Mouse (Mus musculus): ENCODE measurements around the gene Kcnj6. TPM values are rescaled to one million over a fixed set of nuclear protein-coding genes. Genes with fewer than 3 reads are reported as not detected.

Kcnj6 gene
- 4.8 and 7.4 TPM in 2 replicates for polyA plus RNA-seq (2014; fragmentation: Nextera tagmentation; extraction: Ambion mirVana)

GRCm38 (mm10) chr16:94997340-94997849 is at the start of gene Kcnj6:
Kcnj6 (minus strand) TSS chr16:94997701.
- Histone ChIP-seq H3K9me3 (ENCODE audit: control insufficient read depth, low read length) (no peaks in the 10 kb centered on the region), H3K4me1 (ENCODE audit: control insufficient read depth, insufficient read depth, low read length) (peaks cover 3% of the 10 kb centered on the region; the same call in 1 of the 2 replicates), H3K36me3 (ENCODE audit: control insufficient read depth, insufficient read depth, low read length) (no peaks in the 10 kb centered on the region), H3K9ac (replicated peaks; ENCODE audit: low read depth, low read length) (peak within 1 kb of the TSS; percentile 65), H3K27ac (ENCODE audit: low read depth, low read length) (peak within 1 kb of the TSS; percentile 70; the same call in 1 of the 2 replicates), H3K27me3 (ENCODE audit: control insufficient read depth, insufficient read depth, low read length) (peaks cover 11% of the 10 kb centered on the region), H3K4me3 (ENCODE audit: low read depth, low read length) (peak within 1 kb of the TSS; percentile 49), H3K4me2 (ENCODE audit: low read depth, low read length) (peak within 1 kb of the TSS; percentile 66)
- WGBS, result under 1% methylated on average over 43 of the region's 43 CpGs
- peak; percentile 86 for ATAC-seq (ENCODE audit: low read depth)

- H3K27ac ChIP-seq (ENCODE audit: low read depth, low read length), result no peak overlapping the region
- no peak overlapping the region for H3K4me2 ChIP-seq (ENCODE audit: low read depth, low read length)
- H3K9ac ChIP-seq (replicated peaks; ENCODE audit: low read depth, low read length), result no peak overlapping the region
- no peak for ATAC-seq (ENCODE audit: low read depth)
- no peaks in the 10 kb centered on the region for H3K9me3 ChIP-seq (ENCODE audit: control insufficient read depth, low read length)
- no peaks in the 10 kb centered on the region for H3K36me3 ChIP-seq (ENCODE audit: control insufficient read depth, insufficient read depth, low read length)
- H3K27me3 ChIP-seq (ENCODE audit: control insufficient read depth, insufficient read depth, low read length), result no peaks in the 10 kb centered on the region
- H3K4me1 ChIP-seq (ENCODE audit: control insufficient read depth, insufficient read depth, low read length), result no peaks in the 10 kb centered on the region
- H3K4me3 ChIP-seq (ENCODE audit: low read depth, low read length), result no peak overlapping the region
- WGBS, result 99% methylated on average over 3 of the region's 3 CpGs
Measured at GRCm38 (mm10) chr16:95009937-95010336, 12.4 kb upstream of the Kcnj6 start.

GRCm38 (mm10) chr16:95004599-95004998 is 7.1 kb upstream of the Kcnj6 start:
- no peak overlapping the region for H3K4me2 ChIP-seq (ENCODE audit: low read depth, low read length)
- no peak overlapping the region for H3K9ac ChIP-seq (replicated peaks; ENCODE audit: low read depth, low read length)
- no peaks in the 10 kb centered on the region for H3K27me3 ChIP-seq (ENCODE audit: control insufficient read depth, insufficient read depth, low read length)
- no peak overlapping the region for H3K27ac ChIP-seq (ENCODE audit: low read depth, low read length)
- WGBS, result 31% methylated on average over 8 of the region's 8 CpGs
- no peaks in the 10 kb centered on the region for H3K4me1 ChIP-seq (ENCODE audit: control insufficient read depth, insufficient read depth, low read length)
- no peak for ATAC-seq (ENCODE audit: low read depth)
- no peak overlapping the region for H3K4me3 ChIP-seq (ENCODE audit: low read depth, low read length)
- no peaks in the 10 kb centered on the region for H3K9me3 ChIP-seq (ENCODE audit: control insufficient read depth, low read length)
- no peaks in the 10 kb centered on the region for H3K36me3 ChIP-seq (ENCODE audit: control insufficient read depth, insufficient read depth, low read length)

GRCm38 (mm10) chr16:94999551-94999950 is 2.0 kb upstream of the Kcnj6 start:
- Histone ChIP-seq H3K9ac (replicated peaks; ENCODE audit: low read depth, low read length) (no peak overlapping the region), H3K4me2 (ENCODE audit: low read depth, low read length) (no peak overlapping the region), H3K27me3 (ENCODE audit: control insufficient read depth, insufficient read depth, low read length) (peaks cover 11% of the 10 kb centered on the region), H3K27ac (ENCODE audit: low read depth, low read length) (no peak overlapping the region), H3K9me3 (ENCODE audit: control insufficient read depth, low read length) (no peaks in the 10 kb centered on the region), H3K36me3 (ENCODE audit: control insufficient read depth, insufficient read depth, low read length) (no peaks in the 10 kb centered on the region), H3K4me1 (ENCODE audit: control insufficient read depth, insufficient read depth, low read length) (peaks cover 3% of the 10 kb centered on the region; the same call in 1 of the 2 replicates), H3K4me3 (ENCODE audit: low read depth, low read length) (no peak overlapping the region)
- WGBS, result 45% methylated on average over 5 of the region's 5 CpGs
- ATAC-seq (ENCODE audit: low read depth), result no peak

- Histone ChIP-seq H3K4me1 (ENCODE audit: control insufficient read depth, insufficient read depth, low read length) (peaks cover 3% of the 10 kb centered on the region; the same call in 1 of the 2 replicates), H3K36me3 (ENCODE audit: control insufficient read depth, insufficient read depth, low read length) (no peaks in the 10 kb centered on the region), H3K27me3 (ENCODE audit: control insufficient read depth, insufficient read depth, low read length) (peaks cover 11% of the 10 kb centered on the region), H3K9me3 (ENCODE audit: control insufficient read depth, low read length) (no peaks in the 10 kb centered on the region), H3K4me3 (ENCODE audit: low read depth, low read length) (no peak overlapping the region), H3K4me2 (ENCODE audit: low read depth, low read length) (no peak overlapping the region), H3K9ac (replicated peaks; ENCODE audit: low read depth, low read length) (no peak overlapping the region), H3K27ac (ENCODE audit: low read depth, low read length) (no peak overlapping the region)
- ATAC-seq (ENCODE audit: low read depth), result no peak
- 18% methylated on average over 3 of the region's 3 CpGs for WGBS
Measured at GRCm38 (mm10) chr16:94999019-94999418, 1.5 kb upstream of the Kcnj6 start.

- H3K27me3 ChIP-seq (ENCODE audit: control insufficient read depth, insufficient read depth, low read length), result peaks cover 11% of the 10 kb centered on the region
- H3K9me3 ChIP-seq (ENCODE audit: control insufficient read depth, low read length), result no peaks in the 10 kb centered on the region
- WGBS, result 10% methylated on average over 16 of the region's 16 CpGs
- peak overlapping the region; percentile 65 for H3K9ac ChIP-seq (replicated peaks; ENCODE audit: low read depth, low read length)
- peaks cover 3% of the 10 kb centered on the region; the same call in 1 of the 2 replicates for H3K4me1 ChIP-seq (ENCODE audit: control insufficient read depth, insufficient read depth, low read length)
- H3K36me3 ChIP-seq (ENCODE audit: control insufficient read depth, insufficient read depth, low read length), result no peaks in the 10 kb centered on the region
- H3K27ac ChIP-seq (ENCODE audit: low read depth, low read length), result 0 out of 2 replicates have a peak overlapping the region, but pooled peaks have one; percentile 70
- peak overlapping the region; percentile 66 for H3K4me2 ChIP-seq (ENCODE audit: low read depth, low read length)
- peak; percentile 44 for ATAC-seq (ENCODE audit: low read depth)
- peak overlapping the region; percentile 49 for H3K4me3 ChIP-seq (ENCODE audit: low read depth, low read length)
Measured at GRCm38 (mm10) chr16:94996791-94997281, 665 bp downstream of the Kcnj6 start.

GRCm38 (mm10) chr16:94995542-94996131 is 1.9 kb downstream of the Kcnj6 start:
- 12% methylated on average over 13 of the region's 13 CpGs for WGBS
- Histone ChIP-seq H3K4me3 (ENCODE audit: low read depth, low read length) (peak overlapping the region; percentile 49), H3K9ac (replicated peaks; ENCODE audit: low read depth, low read length) (peak overlapping the region; percentile 26; the same call in 1 of the 2 replicates), H3K27ac (ENCODE audit: low read depth, low read length) (no peak overlapping the region), H3K36me3 (ENCODE audit: control insufficient read depth, insufficient read depth, low read length) (no peaks in the 10 kb centered on the region), H3K4me1 (ENCODE audit: control insufficient read depth, insufficient read depth, low read length) (peaks cover 3% of the 10 kb centered on the region; the same call in 1 of the 2 replicates), H3K4me2 (ENCODE audit: low read depth, low read length) (peak overlapping the region; percentile 66), H3K27me3 (ENCODE audit: control insufficient read depth, insufficient read depth, low read length) (peaks cover 11% of the 10 kb centered on the region), H3K9me3 (ENCODE audit: control insufficient read depth, low read length) (no peaks in the 10 kb centered on the region)
- no peak for ATAC-seq (ENCODE audit: low read depth)

GRCm38 (mm10) chr16:94994924-94995323 is 2.6 kb downstream of the Kcnj6 start:
- WGBS, result 63% methylated on average over 4 of the region's 4 CpGs
- Histone ChIP-seq H3K9ac (replicated peaks; ENCODE audit: low read depth, low read length) (no peak overlapping the region), H3K4me1 (ENCODE audit: control insufficient read depth, insufficient read depth, low read length) (peaks cover 3% of the 10 kb centered on the region; the same call in 1 of the 2 replicates)

GRCm38 (mm10) chr16:94994148-94994547 is 3.4 kb downstream of the Kcnj6 start:
- H3K36me3 ChIP-seq (ENCODE audit: control insufficient read depth, insufficient read depth, low read length), result no peaks in the 10 kb centered on the region
- no peak overlapping the region for H3K9ac ChIP-seq (replicated peaks; ENCODE audit: low read depth, low read length)

More at GRCm38 (mm10) chr16:94994924-94995323, 2.6 kb downstream of the Kcnj6 start:
- Histone ChIP-seq H3K27me3 (ENCODE audit: control insufficient read depth, insufficient read depth, low read length) (peaks cover 11% of the 10 kb centered on the region), H3K4me3 (ENCODE audit: low read depth, low read length) (no peak overlapping the region), H3K9me3 (ENCODE audit: control insufficient read depth, low read length) (no peaks in the 10 kb centered on the region), H3K4me2 (ENCODE audit: low read depth, low read length) (peak overlapping the region; percentile 66), H3K36me3 (ENCODE audit: control insufficient read depth, insufficient read depth, low read length) (no peaks in the 10 kb centered on the region), H3K27ac (ENCODE audit: low read depth, low read length) (no peak overlapping the region)
- ATAC-seq (ENCODE audit: low read depth), result no peak

More at GRCm38 (mm10) chr16:94994148-94994547, 3.4 kb downstream of the Kcnj6 start:
- 89% methylated on average over 3 of the region's 3 CpGs for WGBS
- no peak for ATAC-seq (ENCODE audit: low read depth)
- H3K4me2 ChIP-seq (ENCODE audit: low read depth, low read length), result no peak overlapping the region; the same call in 1 of the 2 replicates
- peaks cover 3% of the 10 kb centered on the region; the same call in 1 of the 2 replicates for H3K4me1 ChIP-seq (ENCODE audit: control insufficient read depth, insufficient read depth, low read length)
- H3K4me3 ChIP-seq (ENCODE audit: low read depth, low read length), result no peak overlapping the region
- peaks cover 11% of the 10 kb centered on the region for H3K27me3 ChIP-seq (ENCODE audit: control insufficient read depth, insufficient read depth, low read length)
- no peaks in the 10 kb centered on the region for H3K9me3 ChIP-seq (ENCODE audit: control insufficient read depth, low read length)
- H3K27ac ChIP-seq (ENCODE audit: low read depth, low read length), result no peak overlapping the region
